Mouse (Mus musculus): ENCODE results near the gene Mcemp1. TPM values are rescaled to one million over a fixed set of nuclear protein-coding genes. Genes with fewer than 3 reads are reported as not detected.

The Mcemp1 gene
- polyA plus RNA-seq, 1 experiment from 2014 or later, result 8.2 TPM

GRCm38 (mm10) chr8:3656725-3657381, 8.7 kb upstream of the Mcemp1 start:
- Histone ChIP-seq H3K4me1 (ENCODE audit: control insufficient read depth, low read depth, low read length) (no peaks in the 10 kb centered on the region), H3K36me3 (ENCODE audit: control insufficient read depth, insufficient read depth) (no peaks in the 10 kb centered on the region), H3K27ac (ENCODE audit: low read length) (no peak overlapping the region), H3K27me3 (ENCODE audit: control insufficient read depth, insufficient read depth, low read depth, low read length) (no peaks in the 10 kb centered on the region), H3K9me3 (replicated peaks; ENCODE audit: control insufficient read depth, low read length) (no peaks in the 10 kb centered on the region), H3K9ac (ENCODE audit: low read depth, low read length) (no peak overlapping the region), H3K4me2 (ENCODE audit: low read depth, low read length) (no peak overlapping the region), H3K4me3 (ENCODE audit: low read depth, low read length) (no peak overlapping the region)
- WGBS (ENCODE audit: insufficient replicate concordance), result 21% methylated on average over 7 of the region's 7 CpGs
- ATAC-seq (ENCODE audit: low read depth), result no peak

GRCm38 (mm10) chr8:3660889-3661288, 4.7 kb upstream of the Mcemp1 start:
- Histone ChIP-seq H3K9me3 (replicated peaks; ENCODE audit: control insufficient read depth, low read length) (no peaks in the 10 kb centered on the region), H3K4me1 (ENCODE audit: control insufficient read depth, low read depth, low read length) (no peaks in the 10 kb centered on the region), H3K9ac (ENCODE audit: low read depth, low read length) (no peak overlapping the region), H3K4me3 (ENCODE audit: low read depth, low read length) (no peak overlapping the region), H3K4me2 (ENCODE audit: low read depth, low read length) (no peak overlapping the region), H3K36me3 (ENCODE audit: control insufficient read depth, insufficient read depth) (no peaks in the 10 kb centered on the region), H3K27ac (ENCODE audit: low read length) (no peak overlapping the region), H3K27me3 (ENCODE audit: control insufficient read depth, insufficient read depth, low read depth, low read length) (no peaks in the 10 kb centered on the region)
- WGBS (ENCODE audit: insufficient replicate concordance), result 31% methylated on average over 8 of the region's 8 CpGs
- ATAC-seq (ENCODE audit: low read depth), result peak; percentile 19; the same call in 1 of the 2 replicates

- Histone ChIP-seq H3K36me3 (ENCODE audit: control insufficient read depth, insufficient read depth) (no peaks in the 10 kb centered on the region), H3K4me2 (ENCODE audit: low read depth, low read length) (no peak overlapping the region), H3K9me3 (replicated peaks; ENCODE audit: control insufficient read depth, low read length) (no peaks in the 10 kb centered on the region), H3K9ac (ENCODE audit: low read depth, low read length) (no peak overlapping the region), H3K4me3 (ENCODE audit: low read depth, low read length) (no peak overlapping the region), H3K27me3 (ENCODE audit: control insufficient read depth, insufficient read depth, low read depth, low read length) (no peaks in the 10 kb centered on the region), H3K27ac (ENCODE audit: low read length) (no peak overlapping the region; the same call in 1 of the 2 replicates), H3K4me1 (ENCODE audit: control insufficient read depth, low read depth, low read length) (no peaks in the 10 kb centered on the region)
- WGBS (ENCODE audit: insufficient replicate concordance), result 22% methylated on average over 5 of the region's 5 CpGs
- ATAC-seq (ENCODE audit: low read depth), result peak; percentile 65
These were observed 1.1 kb upstream of the Mcemp1 start for GRCm38 (mm10) chr8:3664405-3664804.

GRCm38 (mm10) chr8:3670388-3670787, 4.8 kb downstream of the Mcemp1 start:
- H3K4me1 ChIP-seq (ENCODE audit: control insufficient read depth, low read depth, low read length), result peaks cover 4% of the 10 kb centered on the region; the same call in 1 of the 2 replicates
- H3K36me3 ChIP-seq (ENCODE audit: control insufficient read depth, insufficient read depth), result no peaks in the 10 kb centered on the region
- H3K9ac ChIP-seq (ENCODE audit: low read depth, low read length), result no peak overlapping the region
- H3K4me3 ChIP-seq (ENCODE audit: low read depth, low read length), result no peak overlapping the region
- 36% methylated on average over 2 of the region's 2 CpGs for WGBS (ENCODE audit: insufficient replicate concordance)
- no peaks in the 10 kb centered on the region for H3K27me3 ChIP-seq (ENCODE audit: control insufficient read depth, insufficient read depth, low read depth, low read length)
- H3K9me3 ChIP-seq (replicated peaks; ENCODE audit: control insufficient read depth, low read length), result no peaks in the 10 kb centered on the region
- no peak overlapping the region for H3K27ac ChIP-seq (ENCODE audit: low read length)
- no peak overlapping the region for H3K4me2 ChIP-seq (ENCODE audit: low read depth, low read length)
- no peak for ATAC-seq (ENCODE audit: low read depth)

GRCm38 (mm10) chr8:3671980-3672491, 6.5 kb downstream of the Mcemp1 start, which contains the start of gene Fcor:
TSS of gene Fcor (minus strand) at chr8:3672362.
- H3K9me3 ChIP-seq (replicated peaks; ENCODE audit: control insufficient read depth, low read length), result no peaks in the 10 kb centered on the region
- H3K27ac ChIP-seq (ENCODE audit: low read length), result 0 out of 2 replicates have a peak within 1 kb of the TSS, but pooled peaks have one; percentile 12
- H3K4me1 ChIP-seq (ENCODE audit: control insufficient read depth, low read depth, low read length), result peaks cover 10% of the 10 kb centered on the region
- no peaks in the 10 kb centered on the region for H3K36me3 ChIP-seq (ENCODE audit: control insufficient read depth, insufficient read depth)
- H3K4me2 ChIP-seq (ENCODE audit: low read depth, low read length), result peak within 1 kb of the TSS; percentile 70
- H3K9ac ChIP-seq (ENCODE audit: low read depth, low read length), result peak within 1 kb of the TSS; percentile 54
- no peaks in the 10 kb centered on the region for H3K27me3 ChIP-seq (ENCODE audit: control insufficient read depth, insufficient read depth, low read depth, low read length)
- ATAC-seq (ENCODE audit: low read depth), result peak; percentile 33
- under 1% methylated on average over 23 of the region's 23 CpGs for WGBS (ENCODE audit: insufficient replicate concordance)
- peak within 1 kb of the TSS; percentile 63 for H3K4me3 ChIP-seq (ENCODE audit: low read depth, low read length)

- peaks cover 21% of the 10 kb centered on the region for H3K4me1 ChIP-seq (ENCODE audit: control insufficient read depth, low read depth, low read length)
- H3K27ac ChIP-seq (ENCODE audit: low read length), result no peak overlapping the region
- no peaks in the 10 kb centered on the region for H3K9me3 ChIP-seq (replicated peaks; ENCODE audit: control insufficient read depth, low read length)
- ATAC-seq (ENCODE audit: low read depth), result no peak
- WGBS (ENCODE audit: insufficient replicate concordance), result 47% methylated on average over 3 of the region's 3 CpGs
- no peaks in the 10 kb centered on the region for H3K27me3 ChIP-seq (ENCODE audit: control insufficient read depth, insufficient read depth, low read depth, low read length)
- no peak overlapping the region for H3K4me3 ChIP-seq (ENCODE audit: low read depth, low read length)
- peaks cover 11% of the 10 kb centered on the region for H3K36me3 ChIP-seq (ENCODE audit: control insufficient read depth, insufficient read depth)
- H3K4me2 ChIP-seq (ENCODE audit: low read depth, low read length), result no peak overlapping the region
- no peak overlapping the region for H3K9ac ChIP-seq (ENCODE audit: low read depth, low read length)
These were observed 9.1 kb downstream of the Mcemp1 start for GRCm38 (mm10) chr8:3674671-3675070.

- Histone ChIP-seq H3K9ac (ENCODE audit: low read depth, low read length) (peak within 1 kb of the TSS; percentile 88), H3K9me3 (replicated peaks; ENCODE audit: control insufficient read depth, low read length) (no peaks in the 10 kb centered on the region), H3K4me3 (ENCODE audit: low read depth, low read length) (peak within 1 kb of the TSS; percentile 80), H3K4me1 (ENCODE audit: control insufficient read depth, low read depth, low read length) (peaks cover 21% of the 10 kb centered on the region), H3K36me3 (ENCODE audit: control insufficient read depth, insufficient read depth) (peaks cover 14% of the 10 kb centered on the region), H3K4me2 (ENCODE audit: low read depth, low read length) (peak within 1 kb of the TSS; percentile 82), H3K27ac (ENCODE audit: low read length) (peak within 1 kb of the TSS; percentile 81), H3K27me3 (ENCODE audit: control insufficient read depth, insufficient read depth, low read depth, low read length) (no peaks in the 10 kb centered on the region)
- 1% methylated on average over 61 of the region's 61 CpGs for WGBS (ENCODE audit: insufficient replicate concordance)
- ATAC-seq (ENCODE audit: low read depth), result peak; percentile 93
These were observed 10.8 kb downstream of the Mcemp1 start, which contains the start of gene Trappc5 for GRCm38 (mm10) chr8:3676131-3676992. TSS of gene Trappc5 (plus strand) at chr8:3676299.

- peak; percentile 5 for ATAC-seq (ENCODE audit: low read depth)
- H3K9me3 ChIP-seq (replicated peaks; ENCODE audit: control insufficient read depth, low read length), result no peaks in the 10 kb centered on the region
- peaks cover 14% of the 10 kb centered on the region for H3K36me3 ChIP-seq (ENCODE audit: control insufficient read depth, insufficient read depth)
- peak overlapping the region; percentile 81 for H3K27ac ChIP-seq (ENCODE audit: low read length)
- H3K4me3 ChIP-seq (ENCODE audit: low read depth, low read length), result peak overlapping the region; percentile 80
- peaks cover 21% of the 10 kb centered on the region for H3K4me1 ChIP-seq (ENCODE audit: control insufficient read depth, low read depth, low read length)
- no peaks in the 10 kb centered on the region for H3K27me3 ChIP-seq (ENCODE audit: control insufficient read depth, insufficient read depth, low read depth, low read length)
- peak overlapping the region; percentile 88 for H3K9ac ChIP-seq (ENCODE audit: low read depth, low read length)
- peak overlapping the region; percentile 82 for H3K4me2 ChIP-seq (ENCODE audit: low read depth, low read length)
- 2% methylated on average over 15 of the region's 15 CpGs for WGBS (ENCODE audit: insufficient replicate concordance)
These were observed 11.5 kb downstream of the Mcemp1 start for GRCm38 (mm10) chr8:3676993-3677579.

All from liver, embryonic 16.5 days (tissue).